Mouse (Mus musculus): Measurements from ENCODE around the gene Tor2a.

Tor2a gene

GRCm38 (mm10) chr2:32757056-32757845 is at the start of gene Tor2a:
Gene Tor2a, plus strand, starts transcription at chr2:32757234.
- CTCF ChIA-PET = interaction anchor here (0.6 to 1.3 kb wide), 4 partner anchors 9 to 65 kb away, joined by 3 to 5 read pairs (median 4); no protein-coding TSS in a partner anchor

GRCm38 (mm10) chr2:32708643-32709042 is 48.4 kb upstream of the Tor2a start:
- CTCF ChIA-PET = interaction anchor here (0.6 to 1.2 kb wide), 6 partner anchors 11 to 142 kb away, joined by 3 read pairs; no protein-coding TSS in a partner anchor

- CTCF ChIA-PET = no interaction called here
These were observed 47.4 kb upstream of the Tor2a start for GRCm38 (mm10) chr2:32709521-32710137.

- CTCF ChIA-PET = no interaction called here
These were observed 46.6 kb upstream of the Tor2a start for GRCm38 (mm10) chr2:32710425-32710824.

- CTCF ChIA-PET = no interaction called here
These were observed 45.6 kb upstream of the Tor2a start for GRCm38 (mm10) chr2:32711301-32712056.

- CTCF ChIA-PET = interaction anchor here (0.5 kb wide), 1 partner anchor 64 kb away, joined by 3 read pairs; no protein-coding TSS in a partner anchor
These were observed 44.9 kb upstream of the Tor2a start for GRCm38 (mm10) chr2:32712108-32712551.

GRCm38 (mm10) chr2:32712586-32712933 is 44.5 kb upstream of the Tor2a start:
- CTCF ChIA-PET = interaction anchor here (0.5 kb wide), 1 partner anchor 64 kb away, joined by 3 read pairs; no protein-coding TSS in a partner anchor

GRCm38 (mm10) chr2:32712934-32713817 is 43.9 kb upstream of the Tor2a start, which contains the start of gene Cdk9:
Gene Cdk9, minus strand, starts transcription at chr2:32713076.
- CTCF ChIA-PET = interaction anchor here (0.8 to 2.3 kb wide), 3 partner anchors 14 to 39 kb away, joined by 3 to 13 read pairs (median 4); no protein-coding TSS in a partner anchor

- CTCF ChIA-PET = interaction anchor here (1.2 to 2.3 kb wide), 3 partner anchors 10 to 38 kb away, joined by 3 to 13 read pairs (median 4); no protein-coding TSS in a partner anchor
These were observed 42.7 kb upstream of the Tor2a start for GRCm38 (mm10) chr2:32714117-32714986.

GRCm38 (mm10) chr2:32714987-32715425 is 42.0 kb upstream of the Tor2a start:
- CTCF ChIA-PET = interaction anchor here (1.5 to 2.3 kb wide), 2 partner anchors 9 to 12 kb away, joined by 4 to 13 read pairs; no protein-coding TSS in a partner anchor

GRCm38 (mm10) chr2:32718761-32719160 is 38.3 kb upstream of the Tor2a start:
- CTCF ChIA-PET = no interaction called here

- CTCF ChIA-PET = interaction anchor here (0.7 kb wide), 1 partner anchor 14 kb away, joined by 6 read pairs; no protein-coding TSS in a partner anchor
These were observed 37.0 kb upstream of the Tor2a start for GRCm38 (mm10) chr2:32720053-32720452.

GRCm38 (mm10) chr2:32720681-32721229 is 36.3 kb upstream of the Tor2a start, which contains the start of gene Sh2d3c:
Gene Sh2d3c, plus strand, starts transcription at chr2:32721055.
- CTCF ChIA-PET = interaction anchor here (0.5 to 0.7 kb wide), 2 partner anchors 15 to 18 kb away, joined by 3 to 6 read pairs; no protein-coding TSS in a partner anchor

- CTCF ChIA-PET = interaction anchor here (0.6 kb wide), 1 partner anchor 56 kb away, joined by 6 read pairs; no protein-coding TSS in a partner anchor
These were observed 35.0 kb upstream of the Tor2a start for GRCm38 (mm10) chr2:32722046-32722445.

- CTCF ChIA-PET = interaction anchor here (0.6 kb wide), 1 partner anchor 55 kb away, joined by 6 read pairs; no protein-coding TSS in a partner anchor
These were observed 34.5 kb upstream of the Tor2a start for GRCm38 (mm10) chr2:32722581-32722980.

- CTCF ChIA-PET = interaction anchor here (0.6 to 1.2 kb wide), 2 partner anchors 9 to 135 kb away, joined by 3 to 4 read pairs; no protein-coding TSS in a partner anchor
These were observed 32.9 kb upstream of the Tor2a start for GRCm38 (mm10) chr2:32724149-32724548.

- CTCF ChIA-PET = no interaction called here
These were observed 31.9 kb upstream of the Tor2a start for GRCm38 (mm10) chr2:32724832-32725790.

Measured in spleen, embryonic (tissue).